Mouse (Mus musculus) testis, adult 2 months (tissue): ENCODE data around the gene Clasrp. TPM values are rescaled to one million over a fixed set of nuclear protein-coding genes. Genes with fewer than 3 reads are reported as not detected.

Experiments
- H3K27ac ChIP-seq: fragments of 200-500 bp; 2 replicates; pipeline ENCODE4 v1.5.1; 2012; ENCODE audit warnings: low read depth, low read length; ENCODE audit not compliant: control insufficient read depth, insufficient read depth
- H3K27me3 ChIP-seq: fragments of 200-500 bp; 2 replicates; pipeline ENCODE4 v1.6.1; 2012; ENCODE audit warnings: mild to moderate bottlenecking, low read length, moderate library complexity; ENCODE audit not compliant: control insufficient read depth, insufficient read depth
- H3K36me3 ChIP-seq: fragments of 200-500 bp; 2 replicates; pipeline ENCODE4 v1.6.1; 2012; ENCODE audit warnings: mild to moderate bottlenecking, low read length; ENCODE audit not compliant: control insufficient read depth, insufficient read depth
- H3K4me1 ChIP-seq: fragments of 200-500 bp; 2 replicates; pipeline ENCODE4 v1.6.1; 2012; ENCODE audit warnings: low read length; ENCODE audit not compliant: control insufficient read depth, insufficient read depth
- H3K4me3 ChIP-seq: fragments of 200-500 bp; 2 replicates; pipeline ENCODE4 v1.5.1; 2012; ENCODE audit warnings: low read depth, mild to moderate bottlenecking, low read length, moderate library complexity, mixed read lengths; ENCODE audit not compliant: control insufficient read depth
- CTCF ChIP-seq: fragments of 200-500 bp; IDR thresholded peaks from 2 replicates; pipeline ENCODE4 v1.5.1; 2012; ENCODE audit warnings: low read depth, mild to moderate bottlenecking, inconsistent platforms, low read length, moderate library complexity; ENCODE audit not compliant: control insufficient read depth, insufficient read depth, insufficient replicate concordance
- POLR2A ChIP-seq: fragments of 200-500 bp; IDR thresholded peaks from 2 replicates; pipeline ENCODE4 v1.6.1; 2012; ENCODE audit warnings: low read depth, mild to moderate bottlenecking, inconsistent platforms, low read length, moderate library complexity; ENCODE audit not compliant: control insufficient read depth
- polyA plus RNA-seq: library from polyadenylated mRNA; depleted of rRNA; stranded (reverse); fragments of >200 nt; gene quantifications from 2 replicates; pipeline ENCODE4 v1.2.3, GENCODE M21; 2012

Gene Clasrp
- polyA plus RNA-seq, 1 experiment: 99.3 TPM

DNA sequence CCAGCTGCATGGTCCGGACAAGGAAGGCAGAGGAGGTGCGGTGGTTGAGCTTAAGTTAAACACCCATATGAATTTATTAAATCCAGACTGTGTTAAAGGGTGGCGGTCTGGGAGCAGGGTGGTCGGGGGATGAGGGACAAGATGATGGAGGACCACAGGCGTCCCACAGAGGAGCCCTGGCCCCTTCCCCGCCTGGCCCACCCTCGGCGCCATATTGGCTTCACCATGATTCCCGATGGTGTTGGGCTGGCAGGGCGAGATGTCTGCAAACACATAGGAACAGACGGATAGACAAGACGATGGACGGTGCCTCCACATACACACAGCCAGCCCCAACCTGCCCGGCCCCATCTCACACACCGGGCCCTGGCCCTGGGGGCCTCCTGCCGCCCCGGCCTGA lies 28.9 kb upstream of the Clasrp start:
- H3K27me3 ChIP-seq: no peaks in the 10 kb centered on the region
- no peaks in the 10 kb centered on the region; the same call in none of the 2 replicates for H3K36me3 ChIP-seq
- H3K27ac ChIP-seq: no peak overlapping the region
- TF ChIP-seq POLR2A (no peak), CTCF (no peak)
- peaks cover 7% of the 10 kb centered on the region for H3K4me1 ChIP-seq
- no peak overlapping the region for H3K4me3 ChIP-seq

DNA sequence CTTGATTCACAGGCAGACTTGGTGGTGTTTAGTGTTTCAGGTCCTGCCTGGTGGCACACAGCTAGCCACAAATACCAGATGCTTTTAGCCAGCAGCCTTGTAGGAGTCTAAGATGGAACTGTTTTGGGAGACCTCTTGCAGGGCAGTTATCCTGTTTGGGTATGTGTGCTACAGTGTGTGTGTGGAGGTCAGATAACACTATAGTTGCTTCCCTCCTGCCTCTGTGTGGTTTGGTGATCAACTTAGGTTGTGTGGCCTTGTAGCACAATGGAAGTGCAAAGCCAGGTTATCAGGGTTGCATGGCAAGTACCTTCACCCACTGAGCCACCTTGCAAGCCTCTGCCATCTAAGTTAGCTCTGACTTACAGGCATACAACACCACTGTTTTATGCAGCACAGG lies 28.4 kb upstream of the Clasrp start:
- H3K4me3 ChIP-seq: no peak overlapping the region
- TF ChIP-seq CTCF (no peak), POLR2A (no peak)
- H3K27ac ChIP-seq: no peak overlapping the region
- H3K36me3 ChIP-seq: no peaks in the 10 kb centered on the region; the same call in none of the 2 replicates
- no peaks in the 10 kb centered on the region for H3K27me3 ChIP-seq
- peaks cover 12% of the 10 kb centered on the region for H3K4me1 ChIP-seq

DNA sequence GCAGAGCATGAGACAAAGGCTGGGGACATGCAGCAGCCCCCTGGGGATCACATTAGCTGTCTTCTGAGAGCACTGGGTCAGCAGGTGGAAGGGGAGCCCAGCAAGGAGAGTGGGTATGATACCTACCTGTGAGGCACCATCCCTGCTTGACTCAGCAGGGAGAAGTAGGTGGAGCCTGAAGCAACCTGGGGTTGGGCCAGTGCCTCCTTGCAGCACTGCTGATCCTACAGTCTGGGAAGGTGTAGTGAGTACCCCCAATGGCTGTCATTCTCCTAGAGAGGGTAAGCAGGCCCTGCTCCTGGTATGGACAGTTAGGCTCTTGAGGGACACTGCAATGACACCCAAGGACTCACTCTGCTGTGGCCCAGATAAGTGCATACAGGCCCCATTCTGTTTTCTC lies 28.0 kb upstream of the Clasrp start:
- H3K4me3 ChIP-seq: no peak overlapping the region
- TF ChIP-seq POLR2A (no peak), CTCF (no peak)
- H3K27me3 ChIP-seq: no peaks in the 10 kb centered on the region
- no peak overlapping the region for H3K27ac ChIP-seq
- no peaks in the 10 kb centered on the region; the same call in none of the 2 replicates for H3K36me3 ChIP-seq
- H3K4me1 ChIP-seq: peaks cover 14% of the 10 kb centered on the region

DNA sequence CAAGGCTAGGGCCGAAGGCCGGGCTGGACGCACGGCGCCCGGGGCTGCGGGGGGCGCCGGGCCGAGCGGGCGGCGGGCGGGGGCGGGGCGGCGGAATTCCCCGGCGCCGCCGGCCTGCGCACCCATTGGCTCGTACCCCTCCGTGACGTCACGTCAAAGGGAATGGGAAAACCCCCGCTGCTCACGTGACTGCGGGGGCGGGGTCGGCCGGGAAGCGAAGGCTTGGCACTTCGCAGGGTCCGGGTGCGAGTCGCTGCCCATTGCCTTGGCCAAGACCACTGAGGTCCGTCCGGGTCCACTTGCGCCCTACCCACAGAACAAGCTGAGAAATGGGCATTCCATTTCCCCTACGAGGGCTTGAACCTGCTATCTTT lies 25.1 kb upstream of the Clasrp start, which contains the start of gene Relb:
Gene Relb (minus strand): TSS at position 78 of the 374 bp plus-strand sequence.
- H3K4me1 ChIP-seq: peaks cover 14% of the 10 kb centered on the region
- H3K27ac ChIP-seq: peak within 1 kb of the TSS; percentile 65
- no peaks in the 10 kb centered on the region for H3K36me3 ChIP-seq
- H3K27me3 ChIP-seq: no peaks in the 10 kb centered on the region
- no peak for TF ChIP-seq CTCF
- TF ChIP-seq POLR2A: no peak
- H3K4me3 ChIP-seq: peak within 1 kb of the TSS; percentile 82

DNA sequence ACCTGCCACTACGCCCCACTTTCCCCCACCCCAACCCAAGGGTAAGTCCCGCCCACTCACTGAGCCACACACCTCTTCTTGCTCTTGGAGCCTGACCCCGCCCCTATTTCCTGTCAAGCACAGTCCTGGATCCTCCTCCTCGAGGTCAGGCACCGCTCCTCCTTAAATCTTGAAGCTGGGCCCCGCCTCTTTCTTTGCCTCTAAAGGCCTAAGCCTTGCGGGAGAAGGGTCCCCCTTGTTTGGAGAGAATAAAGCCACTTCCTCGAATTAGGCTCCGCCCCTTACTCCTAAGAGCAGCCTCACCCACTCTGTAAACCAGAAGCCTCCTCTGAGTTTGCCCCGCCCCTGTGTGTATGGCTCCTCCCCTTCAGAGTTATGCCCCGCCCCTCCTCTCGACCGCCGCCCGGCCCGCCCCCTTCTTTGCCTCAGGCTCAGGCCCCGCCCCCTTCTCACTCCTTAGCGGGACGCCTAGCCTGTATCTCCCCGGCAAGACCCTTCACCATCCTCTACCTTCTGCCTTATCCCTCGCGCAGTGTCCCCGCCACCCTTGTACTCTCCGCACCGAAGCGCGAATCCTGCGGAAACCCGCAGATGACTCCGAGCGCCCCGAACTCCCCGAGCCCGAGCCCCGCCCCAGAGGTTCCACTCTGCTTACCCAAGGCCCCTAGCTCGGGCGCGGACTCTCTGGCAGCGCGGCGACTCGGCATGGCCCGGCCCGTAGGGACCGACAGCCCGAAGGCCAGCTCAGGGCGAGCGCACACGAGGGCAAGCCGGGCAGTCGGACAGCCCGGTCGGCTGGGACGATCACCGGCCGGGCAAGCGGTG lies 24.5 kb upstream of the Clasrp start:
- TF ChIP-seq CTCF: no peak
- peak; percentile 66 for TF ChIP-seq POLR2A
- Histone ChIP-seq H3K27me3 (no peaks in the 10 kb centered on the region), H3K27ac (peak overlapping the region; percentile 65), H3K4me3 (peak overlapping the region; percentile 82), H3K36me3 (no peaks in the 10 kb centered on the region), H3K4me1 (peaks cover 14% of the 10 kb centered on the region)

DNA sequence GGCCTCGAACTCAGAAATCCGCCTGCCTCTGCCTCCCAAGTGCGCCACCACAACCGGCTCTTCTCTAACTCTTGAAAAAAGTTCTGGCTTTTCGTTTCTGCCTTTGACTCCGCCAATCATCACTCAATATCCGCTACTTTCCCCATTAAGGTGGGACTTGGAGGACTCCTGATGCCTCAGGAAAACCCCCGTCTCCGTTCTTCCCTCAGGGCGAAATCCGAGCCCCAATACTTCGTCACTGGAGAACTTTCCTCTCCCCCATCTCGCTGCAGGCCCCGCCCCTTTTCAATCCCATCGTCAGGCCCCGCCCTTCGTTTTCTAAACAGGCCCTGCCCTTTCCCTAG lies 23.9 kb upstream of the Clasrp start:
- Histone ChIP-seq H3K4me3 (peak overlapping the region; percentile 76), H3K4me1 (peaks cover 14% of the 10 kb centered on the region), H3K27me3 (no peaks in the 10 kb centered on the region), H3K27ac (peak overlapping the region; percentile 34; the same call in 1 of the 2 replicates), H3K36me3 (no peaks in the 10 kb centered on the region)
- TF ChIP-seq POLR2A (no peak), CTCF (no peak)

DNA sequence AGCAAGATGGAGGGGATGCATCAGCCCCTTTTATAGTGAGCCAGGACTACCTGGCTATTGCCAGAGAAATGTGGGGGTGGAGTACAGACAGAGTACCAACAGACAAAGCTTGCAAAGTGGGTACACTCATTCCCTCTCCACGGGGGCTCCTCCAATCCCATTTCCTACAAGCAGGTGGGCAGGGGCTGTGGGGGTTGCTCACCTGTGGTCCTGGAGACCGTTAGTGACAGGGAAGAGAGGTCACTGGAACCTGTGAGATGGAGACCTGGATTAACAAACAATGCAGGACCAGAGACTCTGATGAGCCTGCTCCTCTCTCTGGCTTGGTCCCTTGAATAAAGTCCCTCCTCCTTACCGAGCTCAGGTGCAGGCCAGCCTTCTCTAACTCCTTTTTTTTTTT lies 23.4 kb upstream of the Clasrp start:
- Histone ChIP-seq H3K36me3 (no peaks in the 10 kb centered on the region), H3K27ac (peak overlapping the region; percentile 5; the same call in 1 of the 2 replicates), H3K27me3 (no peaks in the 10 kb centered on the region), H3K4me1 (peaks cover 14% of the 10 kb centered on the region), H3K4me3 (peak overlapping the region; percentile 76)
- TF ChIP-seq CTCF: no peak
- TF ChIP-seq POLR2A: no peak
